Mouse (Mus musculus) urinary bladder, postnatal 36 days (tissue): ENCODE data around the gene Rad52.

Experiments
- DNase-seq, 2 experiments: peaks; one replicate each; pipeline ENCODE4 v3.0.0; 2022; ENCODE audit warnings: low spot score in 2 of 2, mixed read lengths in 1 of 2

Rad52 gene

GRCm38 (mm10) chr6:119902204-119903080 is at the start of gene Rad52:
Gene Rad52, plus strand, starts transcription at chr6:119902698.
- DNase-seq: peak; percentile 79 to 83

- no peak for DNase-seq
Observed at GRCm38 (mm10) chr6:119854156-119854555, 48.3 kb upstream of the Rad52 start.

- no peak for DNase-seq
Observed at GRCm38 (mm10) chr6:119855471-119855870, 47.0 kb upstream of the Rad52 start.

- no peak for DNase-seq
Observed at GRCm38 (mm10) chr6:119860236-119860635, 42.3 kb upstream of the Rad52 start.

GRCm38 (mm10) chr6:119861519-119861918 is 41.0 kb upstream of the Rad52 start:
- DNase-seq: peak in 1 of 2 experiments; percentile 1

- DNase-seq: peak; percentile 18 to 52
Observed at GRCm38 (mm10) chr6:119864341-119865034, 38.0 kb upstream of the Rad52 start.

GRCm38 (mm10) chr6:119883151-119883550 is 19.3 kb upstream of the Rad52 start:
- no peak for DNase-seq

- DNase-seq: no peak
Observed at GRCm38 (mm10) chr6:119892711-119893110, 9.8 kb upstream of the Rad52 start.

GRCm38 (mm10) chr6:119903081-119903789 is 737 bp downstream of the Rad52 start:
- DNase-seq: no peak

- no peak for DNase-seq
Observed at GRCm38 (mm10) chr6:119905461-119905860, 3.0 kb downstream of the Rad52 start.

GRCm38 (mm10) chr6:119912046-119912445 is 9.5 kb downstream of the Rad52 start:
- DNase-seq: no peak

- no peak for DNase-seq
Observed at GRCm38 (mm10) chr6:119915710-119916109, 13.2 kb downstream of the Rad52 start.

GRCm38 (mm10) chr6:119918561-119919181 is 16.2 kb downstream of the Rad52 start:
- DNase-seq: no peak

- DNase-seq: no peak
Observed at GRCm38 (mm10) chr6:119922136-119922535, 19.6 kb downstream of the Rad52 start.

- no peak for DNase-seq
Observed at GRCm38 (mm10) chr6:119922544-119922943, 20.0 kb downstream of the Rad52 start.

GRCm38 (mm10) chr6:119924235-119925005 is 21.9 kb downstream of the Rad52 start:
- DNase-seq: no peak
